Mouse (Mus musculus) C2C12 (cell line): ENCODE data around the gene 9530053A07Rik.

Source experiments
- CEBPB ChIP-seq: IDR thresholded peaks from one replicate; pipeline ENCODE4 v1.6.1; 2011; ENCODE audit warnings: low read depth, mild to moderate bottlenecking, control low read depth, moderate library complexity
- CTCF ChIP-seq: IDR thresholded peaks from one replicate; pipeline ENCODE4 v1.5.1; 2011; ENCODE audit not compliant: control insufficient read depth, insufficient read depth, insufficient read length
- FOSL1 ChIP-seq: IDR thresholded peaks from one replicate; pipeline ENCODE4 v1.8.0; 2011; ENCODE audit warnings: mild to moderate bottlenecking, low read length; ENCODE audit not compliant: poor library complexity, insufficient read depth, severe bottlenecking
- MAX ChIP-seq: IDR thresholded peaks from one replicate; pipeline ENCODE4 v1.6.1; 2011; ENCODE audit warnings: mild to moderate bottlenecking, control low read depth
- MYOD1 ChIP-seq: IDR thresholded peaks from one replicate; pipeline ENCODE4 v1.6.1; 2011; ENCODE audit warnings: low read depth; ENCODE audit not compliant: control insufficient read depth, insufficient read length
- MYOG ChIP-seq: IDR thresholded peaks from one replicate; pipeline ENCODE4 v1.6.1; 2011; ENCODE audit not compliant: control insufficient read depth, insufficient read length; ENCODE audit errors: extremely low read depth
- USF1 ChIP-seq: IDR thresholded peaks from one replicate; pipeline ENCODE4 v1.6.1; 2011; ENCODE audit warnings: low read depth, mild to moderate bottlenecking, control low read depth, moderate library complexity

DNA sequence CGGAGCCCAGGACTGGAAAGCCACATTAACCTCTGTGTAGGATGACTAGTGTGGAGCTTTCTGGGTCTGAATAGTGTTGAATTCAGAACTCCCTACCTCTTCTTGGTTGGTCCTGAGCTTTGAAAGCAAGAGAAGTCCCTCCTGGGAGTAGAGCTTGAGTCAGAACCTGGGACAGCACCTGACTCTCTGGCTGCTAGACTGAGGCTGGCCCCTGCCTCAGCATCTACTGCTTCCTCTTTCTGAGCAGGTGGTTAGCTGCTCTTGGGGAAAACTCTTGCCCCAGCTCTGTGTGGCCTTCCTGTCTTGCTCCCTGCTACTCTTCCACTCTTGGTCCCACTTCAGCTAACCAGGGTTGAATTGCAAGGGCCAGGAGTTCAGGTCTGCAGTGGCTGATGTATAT lies 62.6 kb downstream of the 9530053A07Rik start:
- no peak for TF ChIP-seq CTCF
- TF ChIP-seq FOSL1: no peak
- no peak for TF ChIP-seq MYOD1
- no peak for TF ChIP-seq MAX
- TF ChIP-seq USF1: no peak
- TF ChIP-seq MYOG: no peak
- no peak for TF ChIP-seq CEBPB
